Mouse (Mus musculus) adrenal gland, postnatal 4 days (tissue): ENCODE data around the gene Fat4. TPM values are rescaled to one million over a fixed set of nuclear protein-coding genes. Genes with fewer than 3 reads are reported as not detected.

Experiments used
- DNase-seq, 2 experiments: peaks; one replicate each; pipeline ENCODE4 v3.0.0; 2021 to 2022; ENCODE audit warnings: low spot score in 2 of 2, mixed read lengths in 2 of 2
- long read RNA-seq, 2 experiments: library from polyadenylated mRNA; stranded (forward); transcript quantifications; one replicate each; pipeline ENCODE4 v2.0.0; 2021
- total RNA-seq, 2 experiments: library from RNA; stranded (reverse); gene quantifications; 2 replicates each; pipeline ENCODE4 v1.2.3; 2021

The Fat4 gene
- total RNA-seq = 10 to 100 TPM; 36.1 to 39.3 TPM
- long read RNA-seq, experiment 1, partial matches to known transcripts = 0 of 2 reads
- long read RNA-seq, experiment 1, other reads (novel, unspliced or antisense) = 2 of 2 reads
- long read RNA-seq, experiment 2, partial matches to known transcripts = 0 of 1 reads
- long read RNA-seq, experiment 2, other reads (novel, unspliced or antisense) = 1 of 1 reads

- DNase-seq = no peak
Measured at GRCm38 (mm10) chr3:38886890-38887355, at the start of gene Fat4. TSS of gene Fat4 (plus strand) at chr3:38886940.

GRCm38 (mm10) chr3:38839438-38839837 lies 47.3 kb upstream of the Fat4 start:
- DNase-seq = no peak

DNA sequence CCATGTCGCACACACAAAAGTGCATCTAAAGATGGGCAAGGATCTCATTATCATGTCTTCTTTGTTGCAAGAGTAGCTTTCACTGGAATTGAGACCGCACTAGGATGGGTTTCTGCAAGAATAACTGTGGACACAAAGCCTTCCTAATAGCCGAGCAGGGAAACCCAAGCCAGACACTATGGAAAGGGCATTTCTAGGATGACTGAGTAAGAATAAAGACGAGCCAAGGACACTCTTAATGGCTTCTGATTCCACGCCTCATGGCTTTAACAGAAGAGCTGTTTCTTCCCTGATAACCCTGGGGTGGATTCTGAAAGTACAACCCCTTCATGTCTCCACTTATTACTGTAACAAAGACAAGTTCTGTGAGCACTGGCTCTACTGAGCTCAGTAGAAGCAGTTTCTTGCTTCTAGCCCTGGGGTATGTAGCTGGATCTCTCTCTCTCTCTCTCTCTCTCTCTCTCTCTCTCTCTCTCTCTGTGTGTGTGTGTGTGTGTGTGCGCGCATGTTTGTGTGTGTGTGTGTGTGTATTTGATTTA lies 43.7 kb upstream of the Fat4 start:
- DNase-seq = no peak

- DNase-seq = no peak
Measured at GRCm38 (mm10) chr3:38846602-38847382, 39.9 kb upstream of the Fat4 start.

DNA sequence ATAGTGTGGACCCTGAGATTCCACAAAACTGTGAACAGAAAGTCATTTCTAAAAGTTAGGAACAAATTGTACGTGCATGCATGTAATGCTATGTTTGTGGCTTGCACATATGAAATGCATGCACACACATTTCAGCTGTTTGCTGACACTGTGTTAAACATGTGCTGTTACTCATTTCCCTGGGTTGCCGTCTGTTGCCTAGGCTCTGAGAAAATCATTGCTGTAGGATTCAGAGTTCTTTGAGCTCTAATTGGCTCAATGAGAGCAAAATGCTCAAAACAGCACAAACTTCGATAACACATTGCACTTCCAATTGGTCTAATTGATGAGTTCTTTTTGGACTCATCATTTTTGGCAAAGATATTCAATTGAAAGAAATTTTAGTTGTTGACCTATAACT lies 37.7 kb upstream of the Fat4 start:
- DNase-seq = no peak

DNA sequence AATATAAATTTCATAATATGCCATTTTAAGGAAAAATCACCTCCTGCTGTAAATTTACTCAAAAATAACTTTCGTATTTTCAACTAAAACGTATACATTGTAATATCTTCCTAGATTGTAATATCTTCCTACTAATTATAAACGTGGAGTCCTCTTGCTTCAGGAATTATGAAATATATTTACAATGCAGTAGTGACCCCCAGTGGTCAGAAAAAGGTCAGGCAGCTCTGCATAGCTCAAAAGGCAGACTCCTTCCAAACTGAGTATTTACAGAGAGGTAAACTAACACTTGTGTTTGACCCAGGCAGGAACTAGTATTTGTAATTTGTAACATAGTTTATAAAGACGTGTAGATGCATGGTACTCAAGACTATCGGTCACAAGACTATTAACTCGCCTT lies 37.2 kb upstream of the Fat4 start:
- DNase-seq = no peak

- no peak for DNase-seq
Measured at GRCm38 (mm10) chr3:38853650-38854049, 33.1 kb upstream of the Fat4 start.

- DNase-seq = no peak
Measured at GRCm38 (mm10) chr3:38860683-38861082, 26.1 kb upstream of the Fat4 start.

- no peak for DNase-seq
Measured at GRCm38 (mm10) chr3:38871291-38871690, 15.4 kb upstream of the Fat4 start.

DNA sequence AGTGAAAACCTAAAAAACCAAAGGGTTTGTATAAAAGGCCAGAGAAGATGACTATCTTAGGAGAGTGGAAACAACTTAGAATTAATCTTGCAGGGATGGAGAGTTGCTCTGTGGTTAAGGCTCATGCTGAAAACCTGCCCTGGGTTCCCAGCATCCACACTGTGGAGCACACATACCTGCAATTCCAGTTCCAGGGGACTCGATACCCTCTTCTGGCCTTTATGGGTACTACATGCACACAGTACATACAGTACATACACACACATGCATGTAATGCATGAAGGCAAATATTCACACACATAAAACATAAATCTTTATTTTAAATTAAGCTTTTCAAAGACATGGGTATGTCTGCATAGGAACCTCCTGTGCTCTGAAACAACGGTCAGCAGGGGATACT lies 10.9 kb upstream of the Fat4 start:
- no peak for DNase-seq

GRCm38 (mm10) chr3:38876706-38877105 lies 10.0 kb upstream of the Fat4 start:
- no peak for DNase-seq

DNA sequence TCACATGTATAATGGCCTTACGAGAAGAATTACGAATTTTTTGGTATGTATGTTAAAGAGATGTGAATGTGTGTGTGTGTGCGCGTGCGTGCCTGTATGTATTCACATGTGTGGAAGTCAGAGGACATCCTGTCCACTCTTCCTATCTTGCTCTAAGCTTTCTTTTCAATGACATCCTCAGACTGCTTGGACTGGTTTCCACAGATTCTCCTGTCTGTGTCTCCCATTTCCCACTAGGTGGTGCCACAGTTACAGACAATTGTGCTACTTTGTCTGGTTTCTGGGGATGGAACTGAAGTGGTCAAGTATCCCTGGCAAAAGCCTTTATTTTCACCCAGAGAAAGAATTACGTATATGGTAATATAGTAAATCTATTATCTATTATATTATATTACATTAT lies 4.0 kb upstream of the Fat4 start:
- no peak for DNase-seq

GRCm38 (mm10) chr3:38883676-38884075 lies 3.1 kb upstream of the Fat4 start:
- DNase-seq = no peak

- DNase-seq = peak; percentile 32 to 65
Measured at GRCm38 (mm10) chr3:38884276-38884675, 2.5 kb upstream of the Fat4 start.

DNA sequence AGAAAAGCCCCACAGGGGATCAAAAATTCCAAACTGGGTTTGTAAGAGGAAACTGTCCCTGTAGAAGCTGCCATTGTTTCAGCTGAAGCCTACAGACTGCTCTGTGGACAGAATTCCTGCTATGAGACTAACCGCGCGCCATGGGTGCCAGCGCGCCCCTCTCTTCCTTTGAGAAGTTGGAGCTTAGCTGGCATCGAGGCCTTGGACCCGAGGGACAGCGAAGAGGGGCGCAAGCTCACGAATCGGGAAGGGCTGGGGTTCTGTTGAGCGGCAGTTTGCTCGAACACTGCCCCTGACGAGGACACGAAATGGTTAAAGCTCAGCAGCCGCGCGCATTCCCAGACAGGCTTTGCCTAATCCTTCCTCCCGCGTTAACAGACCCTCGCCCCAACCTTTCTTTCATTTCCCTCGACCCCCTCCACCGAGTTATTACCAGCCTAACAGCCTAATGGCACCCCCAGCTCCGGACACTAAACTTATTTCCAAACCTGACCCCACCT lies 1.8 kb upstream of the Fat4 start:
- peak in 1 of 2 experiments; percentile 17 for DNase-seq

GRCm38 (mm10) chr3:38885481-38886001 lies 1.2 kb upstream of the Fat4 start:
- peak; percentile 78 for DNase-seq

DNA sequence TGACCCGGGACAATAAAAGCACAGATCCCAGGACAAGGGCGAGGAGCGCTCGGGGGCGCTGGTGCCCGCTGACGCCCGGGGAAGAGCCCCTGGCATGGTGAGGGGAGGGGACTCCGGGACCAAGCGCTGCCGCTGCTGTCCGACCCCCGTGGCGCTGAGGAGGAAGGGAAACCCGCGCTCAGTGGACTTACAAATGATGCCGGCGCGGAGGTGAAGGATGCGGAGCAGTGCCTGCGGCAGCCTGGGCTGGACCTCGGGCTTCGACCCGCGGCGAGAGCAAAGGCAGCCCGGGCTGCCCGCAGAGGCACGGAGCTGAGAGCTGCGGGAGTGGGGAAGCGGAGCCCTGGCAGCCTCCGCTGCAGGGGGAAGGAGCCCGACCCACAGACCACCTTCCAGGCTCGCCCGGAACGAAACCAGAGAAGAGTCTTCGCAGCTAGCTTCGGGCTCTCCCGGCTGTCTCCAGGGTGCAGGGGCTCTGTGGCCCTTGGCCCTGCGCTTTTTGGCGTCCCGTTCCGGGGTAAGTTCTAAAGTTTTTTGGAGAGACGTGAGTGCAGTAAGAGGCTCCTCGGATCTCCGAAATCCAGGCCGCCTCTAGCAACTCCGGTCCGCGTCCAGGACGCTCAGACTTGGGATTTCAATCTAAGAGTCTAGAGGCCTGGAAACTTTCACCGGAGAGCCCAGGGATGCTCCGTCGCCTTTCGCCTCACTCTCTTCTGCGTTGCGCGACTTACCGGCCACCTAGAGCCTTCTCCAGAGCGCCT lies 499 bp upstream of the Fat4 start:
- DNase-seq = peak in 1 of 2 experiments; percentile 27

DNA sequence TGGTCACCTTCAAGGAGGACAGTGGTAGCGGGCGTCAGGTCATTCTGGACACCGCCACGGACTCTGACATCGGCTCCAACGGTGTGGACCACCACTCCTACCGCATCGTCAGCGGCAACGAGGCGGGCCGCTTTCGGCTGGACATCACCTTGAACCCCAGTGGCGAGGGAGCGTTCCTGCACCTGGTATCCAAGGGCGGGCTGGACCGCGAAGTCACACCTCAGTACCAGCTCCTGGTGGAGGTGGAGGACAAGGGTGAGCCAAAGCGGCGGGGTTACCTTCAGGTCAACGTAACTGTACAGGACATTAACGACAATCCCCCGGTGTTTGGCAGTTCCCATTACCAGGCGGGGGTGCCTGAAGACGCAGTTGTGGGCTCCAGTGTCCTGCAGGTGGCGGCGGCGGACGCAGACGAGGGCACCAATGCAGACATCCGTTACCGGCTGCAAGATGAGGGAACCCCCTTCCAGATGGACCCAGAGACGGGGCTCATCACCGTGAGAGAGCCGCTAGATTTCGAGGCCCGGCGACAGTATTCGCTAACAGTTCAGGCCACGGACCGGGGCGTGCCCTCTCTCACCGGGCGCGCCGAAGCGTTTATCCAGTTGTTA lies 746 bp downstream of the Fat4 start:
- DNase-seq = peak; percentile 37 to 41

- DNase-seq = peak; percentile 48 to 60
Measured at GRCm38 (mm10) chr3:38888111-38888510, 1.4 kb downstream of the Fat4 start.

- DNase-seq = no peak
Measured at GRCm38 (mm10) chr3:38892791-38893224, 6.1 kb downstream of the Fat4 start.

GRCm38 (mm10) chr3:38900839-38901238 lies 14.1 kb downstream of the Fat4 start:
- DNase-seq = no peak
